Mouse (Mus musculus) G1E (cell line): ENCODE results near the gene Gm17571. TPM values are rescaled to one million over a fixed set of nuclear protein-coding genes. Genes with fewer than 3 reads are reported as not detected.

Source experiments
- ATAC-seq: 2 replicates; pipeline ENCODE4 v1.8.0; 2016; ENCODE audit warnings: mild to moderate bottlenecking; ENCODE audit not compliant: insufficient number of reproducible peaks, poor library complexity, low FRiP score, severe bottlenecking; ENCODE audit errors: extremely low read depth
- DNase-seq: peaks from one replicate; pipeline ENCODE4 v3.0.0; 2012; ENCODE audit warnings: low spot score
- H3K27me3 ChIP-seq: 2 replicates; pipeline ENCODE4 v1.6.1; 2012; ENCODE audit warnings: mild to moderate bottlenecking, low read length, inconsistent platforms; ENCODE audit not compliant: insufficient read depth
- H3K36me3 ChIP-seq: replicated peaks from 2 replicates; pipeline ENCODE3; 2012; ENCODE audit warnings: mild to moderate bottlenecking, inconsistent platforms
- H3K4me1 ChIP-seq: 2 replicates; pipeline ENCODE4 v1.6.1; 2012; ENCODE audit warnings: low read depth, low read length, inconsistent platforms, mixed read lengths; ENCODE audit not compliant: insufficient read depth
- H3K4me3 ChIP-seq: 2 replicates; pipeline ENCODE4 v1.5.1; 2012; ENCODE audit warnings: low read depth, mild to moderate bottlenecking, inconsistent platforms, low read length, moderate library complexity, mixed read lengths
- H3K9me3 ChIP-seq: replicated peaks from 2 replicates; pipeline ENCODE4 v1.6.1; 2012; ENCODE audit warnings: inconsistent platforms
- CTCF ChIP-seq: IDR thresholded peaks from 2 replicates; pipeline ENCODE4 v1.5.1; 2012; ENCODE audit warnings: low read depth, low read length, inconsistent platforms, mixed read lengths
- GATA1 ChIP-seq: IDR thresholded peaks from 2 replicates; pipeline ENCODE4 v1.6.1; 2012; ENCODE audit warnings: borderline replicate concordance, low read length, inconsistent platforms, mixed read lengths
- GATA2 ChIP-seq: IDR thresholded peaks from 2 replicates; pipeline ENCODE4 v1.6.1; 2012; ENCODE audit warnings: low read depth, low read length, inconsistent platforms, borderline replicate concordance
- POLR2AphosphoS5 ChIP-seq: IDR thresholded peaks from 2 replicates; pipeline ENCODE4 v1.6.1; 2012; ENCODE audit warnings: low read depth, low read length, inconsistent platforms; ENCODE audit not compliant: insufficient replicate concordance
- TAL1 ChIP-seq: conservative IDR thresholded peaks from 2 replicates; pipeline ENCODE4 v1.6.1; 2012; ENCODE audit warnings: low read depth, low read length, inconsistent platforms, mixed read lengths
- polyA plus RNA-seq: library from polyadenylated mRNA; stranded (reverse); fragments of >175 nt; gene quantifications from 2 replicates; pipeline ENCODE4 v1.2.3, GENCODE M21; 2012
- total RNA-seq, 2 experiments: library from RNA; stranded (forward) in 1 of 2; stranded (reverse) in 1 of 2; fragments of 200-1000 nt in 1 of 2; fragments of >200 nt in 1 of 2; fragmentation: Nextera tagmentation in 1 of 2; gene quantifications; 2 replicates each; pipeline ENCODE4 v1.2.3; 2014 to 2017

The Gm17571 gene
- total and polyA plus RNA-seq, 3 experiments: not detected

GRCm38 (mm10) chr9:13430302-13430701 lies 16.3 kb downstream of the Gm17571 start:
- Histone ChIP-seq H3K4me3 (no peak overlapping the region), H3K9me3 (no peaks in the 10 kb centered on the region), H3K4me1 (peaks cover 7% of the 10 kb centered on the region), H3K36me3 (no peaks in the 10 kb centered on the region), H3K27me3 (no peaks in the 10 kb centered on the region)
- no peak for DNase-seq
- no peak for TF ChIP-seq GATA2
- TF ChIP-seq GATA1: no peak
- TF ChIP-seq TAL1: no peak
- no peak for TF ChIP-seq POLR2AphosphoS5
- TF ChIP-seq CTCF: no peak
- no peak for ATAC-seq

DNA sequence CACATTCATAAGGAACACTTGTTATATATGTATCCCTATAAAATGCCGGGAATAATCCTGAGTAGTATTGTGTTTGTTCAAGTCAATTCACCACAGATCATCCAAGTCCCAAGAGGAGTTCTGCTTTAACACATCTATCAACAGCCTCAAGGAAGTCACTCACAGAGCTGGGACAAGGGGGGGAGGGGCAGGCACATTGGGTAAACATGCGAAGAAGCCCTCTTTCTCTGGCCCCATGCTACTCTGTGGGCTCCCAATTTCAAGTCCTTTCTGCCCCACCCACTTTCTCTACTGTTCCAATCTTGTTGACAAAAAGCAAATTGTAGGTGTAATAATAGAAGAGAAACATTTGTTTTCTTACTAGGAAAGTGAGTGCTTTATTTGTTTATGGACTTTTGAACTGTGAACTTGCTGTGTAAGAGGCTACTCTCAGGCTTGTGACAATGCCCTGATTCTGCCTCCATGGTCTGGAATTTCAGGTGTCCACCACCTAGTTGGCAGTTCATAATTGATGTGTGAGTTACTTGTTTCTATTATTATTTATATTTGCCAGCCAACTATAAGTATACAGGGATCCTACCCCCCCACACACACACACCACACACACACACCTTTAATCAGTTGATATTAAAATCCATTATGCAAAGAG lies 17.0 kb downstream of the Gm17571 start:
- TF ChIP-seq TAL1: no peak
- no peak for TF ChIP-seq GATA2
- no peak for TF ChIP-seq GATA1
- TF ChIP-seq CTCF: no peak
- no peak for TF ChIP-seq POLR2AphosphoS5
- no peak overlapping the region for H3K4me3 ChIP-seq
- H3K4me1 ChIP-seq: peaks cover 10% of the 10 kb centered on the region
- no peaks in the 10 kb centered on the region for H3K27me3 ChIP-seq
- no peaks in the 10 kb centered on the region for H3K36me3 ChIP-seq
- no peak for DNase-seq
- no peaks in the 10 kb centered on the region for H3K9me3 ChIP-seq
- ATAC-seq: no peak

GRCm38 (mm10) chr9:13425031-13425940 lies 21.3 kb downstream of the Gm17571 start:
- Histone ChIP-seq H3K4me1 (peaks cover 10% of the 10 kb centered on the region), H3K9me3 (no peaks in the 10 kb centered on the region), H3K4me3 (no peak overlapping the region), H3K27me3 (no peaks in the 10 kb centered on the region), H3K36me3 (no peaks in the 10 kb centered on the region)
- ATAC-seq (no peak), DNase-seq (no peak)
- TF ChIP-seq GATA2 (no peak), TAL1 (no peak), POLR2AphosphoS5 (no peak)

DNA sequence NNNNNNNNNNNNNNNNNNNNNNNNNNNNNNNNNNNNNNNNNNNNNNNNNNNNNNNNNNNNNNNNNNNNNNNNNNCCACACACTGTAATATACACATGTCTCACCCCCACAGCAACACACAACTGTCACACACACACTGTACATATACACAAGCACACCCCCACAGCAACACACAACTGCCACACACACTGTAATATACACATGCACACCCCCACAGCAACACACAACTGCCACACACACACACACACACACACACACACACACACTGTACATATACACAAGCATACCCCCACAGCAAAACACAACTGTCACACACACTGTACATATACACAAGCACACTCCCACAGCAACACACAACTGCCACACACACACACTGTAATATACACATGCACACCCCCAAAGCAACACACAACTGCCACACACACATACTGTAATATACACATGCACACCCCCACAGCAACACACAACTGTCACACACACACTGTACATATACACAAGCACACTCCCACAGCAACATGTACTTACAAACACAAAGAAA lies 32.3 kb downstream of the Gm17571 start:
- TF ChIP-seq TAL1: no peak
- TF ChIP-seq GATA2: no peak
- no peak for TF ChIP-seq GATA1
- no peak for TF ChIP-seq CTCF
- no peak for TF ChIP-seq POLR2AphosphoS5
- DNase-seq: no peak
- Histone ChIP-seq H3K4me3 (no peak overlapping the region), H3K27me3 (no peaks in the 10 kb centered on the region), H3K9me3 (no peaks in the 10 kb centered on the region), H3K36me3 (peaks cover 5% of the 10 kb centered on the region), H3K4me1 (no peaks in the 10 kb centered on the region)
- ATAC-seq: no peak

Other genes starting within 250 kb of the Gm17571 start
- gene Jrkl, start 200.9 kb downstream of the Gm17571 start, total RNA-seq (2014; fragmentation: Nextera tagmentation): 11.3 and 13.9 TPM in 2 replicates
- gene Jrkl, start 200.9 kb downstream of the Gm17571 start, total RNA-seq (2017): 10.3 and 11.9 TPM in 2 replicates
- 0.12 and 0.23 TPM in 2 replicates for gene Jrkl, start 200.9 kb downstream of the Gm17571 start, polyA plus RNA-seq
- 72.8 and 74.6 TPM in 2 replicates for gene Ccdc82, start 199.8 kb downstream of the Gm17571 start, total RNA-seq (2014; fragmentation: Nextera tagmentation)
- 52.1 and 59.1 TPM in 2 replicates for gene Ccdc82, start 199.8 kb downstream of the Gm17571 start, total RNA-seq (2017)
- 2.2 and 3.6 TPM in 2 replicates for gene Ccdc82, start 199.8 kb downstream of the Gm17571 start, polyA plus RNA-seq
- gene Maml2, start 148.8 kb downstream of the Gm17571 start, total RNA-seq (2014; fragmentation: Nextera tagmentation): 5.4 and 5.7 TPM in 2 replicates
- 0.81 and 1.3 TPM in 2 replicates for gene Maml2, start 148.8 kb downstream of the Gm17571 start, total RNA-seq (2017)
- gene Maml2, start 148.8 kb downstream of the Gm17571 start, polyA plus RNA-seq: 0.24 and 0.25 TPM in 2 replicates